Mouse (Mus musculus) megakaryocyte, embryonic 14.5 days (primary cell): ENCODE measurements around the gene Gm21921. TPM values are rescaled to one million over a fixed set of nuclear protein-coding genes. Genes with fewer than 3 reads are reported as not detected.
"Not testable (repeated sequence)": the region's sequence is repeated elsewhere in the genome, so short reads cannot be mapped to it uniquely, and the experiment has no call there.

ENCODE experiments used
- H3K27me3 ChIP-seq: replicated peaks from 2 replicates; pipeline ENCODE3; 2012; ENCODE audit warnings: inconsistent platforms
- H3K36me3 ChIP-seq: replicated peaks from 2 replicates; pipeline ENCODE3; 2012; ENCODE audit warnings: low read length, inconsistent platforms, mixed read lengths
- H3K4me1 ChIP-seq: 2 replicates; pipeline ENCODE4 v1.6.1; 2012; ENCODE audit warnings: inconsistent platforms
- H3K4me3 ChIP-seq: replicated peaks from 2 replicates; pipeline ENCODE3; 2012; ENCODE audit warnings: moderate library complexity, mild to moderate bottlenecking, inconsistent platforms
- H3K9me3 ChIP-seq: 2 replicates; pipeline ENCODE4 v1.6.1; 2012; ENCODE audit warnings: inconsistent platforms
- polyA plus RNA-seq: library from polyadenylated mRNA; stranded (reverse); fragments of >175 nt; gene quantifications from 2 replicates; pipeline ENCODE4 v1.2.3, GENCODE M21; 2012; ENCODE audit warnings: low replicate concordance; ENCODE audit not compliant: insufficient read depth

Gm21921 gene
- not detected in 2 replicates for polyA plus RNA-seq

DNA sequence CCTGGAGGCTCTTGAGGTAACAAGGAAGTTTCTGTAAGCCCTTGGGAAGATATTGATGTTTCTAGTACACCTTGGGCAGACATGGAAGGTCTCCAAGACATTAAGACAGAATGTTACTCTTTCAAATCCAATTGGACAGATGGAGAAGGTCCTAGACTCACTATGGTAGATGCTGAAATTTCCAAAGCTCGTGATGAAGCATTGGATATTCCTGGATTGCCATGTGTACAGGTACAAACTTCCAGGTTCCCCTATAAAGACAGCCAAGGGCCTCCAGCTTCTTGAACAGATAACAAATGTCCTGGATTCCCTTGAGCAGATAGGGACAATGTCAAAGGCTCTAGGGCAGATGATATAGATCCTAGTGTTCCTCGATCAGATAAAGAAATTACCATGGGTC, at the start of gene Gm21921:
Gene Gm21921, minus strand, starts transcription at position 101 of the 400 bp plus-strand sequence.
- not testable (repeated sequence) for H3K36me3 ChIP-seq, H3K4me3 ChIP-seq, H3K9me3 ChIP-seq, H3K27me3 ChIP-seq, H3K4me1 ChIP-seq
